Mouse (Mus musculus) megakaryocyte, adult 5-6 weeks (primary cell): ENCODE measurements around the gene Ttc17. TPM values are rescaled to one million over a fixed set of nuclear protein-coding genes. Genes with fewer than 3 reads are reported as not detected.

Experiments used
- ATAC-seq: 2 replicates; pipeline ENCODE4 v1.8.0; 2016; ENCODE audit warnings: mild to moderate bottlenecking, inconsistent platforms; ENCODE audit not compliant: poor library complexity, severe bottlenecking
- total RNA-seq, 2 experiments: library from RNA; stranded (forward) in 1 of 2; stranded (reverse) in 1 of 2; fragments of 153-499, 151-499 nt in 1 of 2; fragments of 221-1000, 200-1000 nt in 1 of 2; gene quantifications; 2 replicates each; pipeline versions ENCODE4 v1.2.3 to v1.2.4; 2015 to 2017

Ttc17 gene
- total RNA-seq, 2 experiments from 2014 or later, result 26.6 to 28.0 TPM

DNA sequence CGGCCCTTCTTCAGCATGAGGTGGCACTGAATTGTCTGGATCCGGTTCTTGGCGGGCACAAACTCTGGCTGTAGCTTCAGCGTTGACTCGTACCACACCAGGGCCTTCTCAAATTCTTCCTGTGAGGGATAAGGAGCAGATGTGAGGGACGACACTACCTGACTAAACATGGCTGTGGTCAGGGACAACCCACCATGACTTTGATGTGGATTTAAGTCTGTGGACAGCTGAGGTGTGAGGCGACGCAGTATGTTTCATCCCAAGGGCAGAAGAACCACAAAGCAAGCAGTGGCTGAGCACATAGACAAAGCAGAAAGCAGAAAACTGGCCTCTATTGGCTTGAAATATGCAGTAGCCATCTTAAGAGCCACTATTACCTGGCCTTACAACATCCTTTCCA is 104.7 kb downstream of the Ttc17 start:
- ATAC-seq, result no peak

- ATAC-seq, result no peak
These were observed 109.0 kb downstream of the Ttc17 start for GRCm38 (mm10) chr2:94297467-94297866.

- ATAC-seq, result peak; percentile 81
These were observed 116.0 kb downstream of the Ttc17 start for GRCm38 (mm10) chr2:94290483-94290882.

GRCm38 (mm10) chr2:94289659-94290058 is 116.8 kb downstream of the Ttc17 start:
- ATAC-seq, result no peak

GRCm38 (mm10) chr2:94289169-94289568 is 117.3 kb downstream of the Ttc17 start:
- no peak for ATAC-seq

DNA sequence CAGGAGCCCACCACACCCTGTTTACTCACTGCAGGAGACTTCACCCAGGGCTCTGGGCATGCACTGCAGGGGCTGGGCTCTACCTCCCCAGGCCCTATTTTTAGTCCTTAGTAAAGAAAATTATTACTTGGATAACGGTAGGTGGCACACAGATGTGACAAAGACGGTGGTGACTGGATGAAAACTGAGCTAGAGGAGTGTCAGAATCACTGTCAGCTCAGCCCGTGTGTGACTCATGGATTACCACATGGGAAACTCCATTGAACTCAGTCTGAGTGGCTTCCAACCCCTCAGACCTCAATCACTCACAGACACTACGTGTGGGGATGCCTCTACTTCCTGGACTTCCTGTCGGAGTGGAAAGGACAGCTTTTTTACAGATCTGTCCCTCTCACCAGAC is 118.4 kb downstream of the Ttc17 start:
- no peak for ATAC-seq

DNA sequence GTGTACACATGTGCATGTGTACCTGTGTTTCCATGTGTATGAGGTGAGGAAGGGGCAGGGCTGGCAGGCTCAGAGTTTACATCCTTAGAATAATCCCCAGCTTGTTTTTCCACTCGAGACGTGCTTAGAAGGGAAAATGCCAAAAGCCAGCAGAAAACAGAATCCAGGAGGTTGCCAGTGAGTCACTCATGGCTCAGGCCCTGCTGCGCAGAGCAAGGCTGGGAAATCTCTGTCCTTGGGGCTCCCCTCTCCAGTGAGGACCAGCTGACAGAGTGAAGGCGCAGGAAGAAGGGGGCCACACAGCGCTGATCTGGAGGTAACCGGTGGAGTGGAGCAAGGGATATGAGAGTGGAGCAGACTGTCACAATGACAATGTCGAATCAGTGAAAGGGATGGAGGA is 119.1 kb downstream of the Ttc17 start:
- ATAC-seq, result no peak

DNA sequence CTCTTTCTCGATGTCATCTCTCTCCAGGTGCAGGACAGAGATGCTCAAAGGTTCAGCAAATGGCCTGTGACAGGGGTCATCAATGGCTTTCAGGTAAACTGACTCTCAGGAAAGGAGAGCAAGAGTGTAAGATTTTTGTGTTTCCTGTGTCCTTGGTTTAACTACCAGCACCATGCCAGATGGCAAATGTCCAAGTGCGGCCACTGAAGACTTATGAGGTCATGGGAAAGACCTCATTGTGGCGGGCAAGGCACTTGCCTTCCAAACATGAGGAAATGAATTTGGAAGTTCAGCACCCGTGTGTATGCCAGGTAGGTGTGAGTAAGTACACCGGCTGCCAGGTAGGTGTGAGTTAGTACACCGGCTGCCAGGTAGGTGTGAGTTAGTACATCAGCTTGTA is 123.0 kb downstream of the Ttc17 start:
- no peak for ATAC-seq

GRCm38 (mm10) chr2:94279596-94279995 is 126.9 kb downstream of the Ttc17 start:
- ATAC-seq, result no peak

- no peak for ATAC-seq
These were observed 130.4 kb downstream of the Ttc17 start for GRCm38 (mm10) chr2:94276103-94276502.

DNA sequence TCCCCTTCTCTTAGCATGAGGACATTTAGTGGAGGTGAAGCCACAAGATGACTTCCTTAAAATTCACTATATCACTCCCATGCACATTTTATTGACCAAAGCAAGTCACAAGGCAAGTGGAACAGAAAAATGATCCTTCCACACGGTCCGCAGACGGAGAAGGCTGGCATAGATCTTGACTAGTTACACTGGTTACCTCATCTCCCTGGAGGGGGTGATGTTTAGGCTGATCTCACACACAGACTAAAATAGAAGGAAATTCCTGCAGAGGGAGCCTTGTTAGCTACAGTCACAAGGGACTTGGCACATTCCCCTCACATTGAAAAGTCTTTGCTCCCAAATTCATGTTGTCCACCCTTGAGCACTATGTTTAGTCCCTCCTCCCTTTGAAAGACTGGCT is 130.8 kb downstream of the Ttc17 start:
- no peak for ATAC-seq

DNA sequence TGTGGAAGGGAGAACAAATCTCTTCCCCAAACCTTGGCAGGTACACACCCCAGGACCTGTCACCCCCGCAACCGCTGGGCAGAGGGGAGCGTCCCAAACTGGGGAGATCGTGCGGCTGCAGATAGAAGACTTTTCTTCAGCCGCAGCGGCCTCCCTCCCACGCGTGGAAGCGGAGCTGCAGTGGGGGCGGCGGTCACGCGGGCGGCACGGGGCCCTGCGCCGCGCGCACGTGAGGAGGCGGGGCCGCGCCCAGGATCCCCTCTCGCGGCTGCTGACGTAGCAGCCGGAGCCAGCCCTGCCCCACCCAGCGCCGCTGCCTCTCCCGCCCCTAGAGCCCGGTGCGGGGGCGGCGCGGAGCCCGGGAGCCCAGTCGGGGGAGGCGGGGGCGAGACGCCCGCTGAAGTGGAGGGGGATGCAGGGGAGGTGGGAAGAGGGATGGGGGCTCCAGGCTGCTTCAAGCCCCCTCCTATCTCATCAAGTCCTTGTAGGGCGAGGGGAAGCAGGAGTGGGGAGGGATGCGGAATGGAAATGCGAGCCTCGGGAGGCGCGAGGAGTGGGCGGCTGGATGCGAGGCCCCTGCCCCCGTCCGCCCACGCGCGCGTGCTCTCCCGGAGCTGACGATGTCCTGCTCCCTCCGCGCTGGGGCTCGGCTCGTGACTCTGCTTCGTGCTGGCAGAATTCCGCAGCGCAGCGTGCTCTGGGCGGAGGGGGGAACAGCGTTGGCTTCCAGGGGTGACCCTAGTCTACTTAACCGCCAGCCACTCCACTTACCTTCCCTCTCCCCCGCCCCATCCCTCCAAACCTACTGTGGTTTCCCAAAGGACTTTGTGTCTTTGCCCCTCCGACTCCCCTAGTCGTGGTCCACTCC is 133.1 kb downstream of the Ttc17 start:
- ATAC-seq, result peak; percentile 71

- no peak for ATAC-seq
These were observed 135.3 kb downstream of the Ttc17 start for GRCm38 (mm10) chr2:94271176-94271575.

DNA sequence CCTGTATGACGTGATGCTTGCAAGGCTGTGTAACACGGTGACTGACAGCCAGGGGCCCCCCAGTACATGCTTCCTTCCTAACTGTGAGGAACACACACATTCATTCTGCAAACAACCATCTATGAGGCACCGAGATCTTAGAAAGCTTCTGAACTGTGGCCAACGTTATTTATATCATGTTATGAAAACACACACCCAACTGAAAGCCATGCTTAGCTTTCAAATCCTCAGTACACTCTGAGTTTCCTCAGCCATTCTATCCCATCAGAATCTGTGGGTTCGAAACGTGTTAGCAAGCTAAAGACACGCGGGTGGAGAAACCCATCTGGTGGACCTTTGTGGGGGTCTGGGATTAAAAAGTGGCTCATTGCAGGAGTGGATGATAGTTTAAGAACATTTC is 137.7 kb downstream of the Ttc17 start:
- no peak for ATAC-seq

DNA sequence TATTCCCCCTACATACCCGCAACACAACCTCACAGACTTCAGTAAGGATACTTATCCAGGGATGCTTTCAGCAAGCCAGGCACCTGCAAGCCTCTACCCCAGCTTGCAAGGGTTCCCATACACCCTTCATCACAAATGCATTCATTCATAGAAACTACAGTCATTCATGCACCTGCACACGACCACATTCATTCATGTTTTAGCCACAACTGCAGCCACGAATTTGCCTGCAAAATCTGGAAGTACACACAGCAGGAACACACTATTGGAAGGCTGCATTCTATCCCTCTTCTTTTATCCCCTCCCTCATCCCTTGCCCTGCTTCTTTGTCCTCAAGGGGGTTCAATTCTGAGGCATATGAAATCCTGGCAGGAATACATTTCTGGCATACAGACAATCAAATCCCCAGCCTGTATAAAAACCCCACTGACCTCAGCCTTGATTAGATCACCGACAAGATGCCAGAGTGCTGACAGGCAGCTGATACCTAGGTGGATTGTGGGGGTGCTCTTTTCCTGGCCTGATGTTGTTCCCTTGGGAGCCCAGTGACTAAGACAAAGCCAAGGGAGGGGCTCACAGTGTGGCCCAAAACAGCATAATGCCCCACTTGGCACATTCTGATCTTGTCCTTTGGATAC is 139.2 kb downstream of the Ttc17 start:
- ATAC-seq, result no peak

DNA sequence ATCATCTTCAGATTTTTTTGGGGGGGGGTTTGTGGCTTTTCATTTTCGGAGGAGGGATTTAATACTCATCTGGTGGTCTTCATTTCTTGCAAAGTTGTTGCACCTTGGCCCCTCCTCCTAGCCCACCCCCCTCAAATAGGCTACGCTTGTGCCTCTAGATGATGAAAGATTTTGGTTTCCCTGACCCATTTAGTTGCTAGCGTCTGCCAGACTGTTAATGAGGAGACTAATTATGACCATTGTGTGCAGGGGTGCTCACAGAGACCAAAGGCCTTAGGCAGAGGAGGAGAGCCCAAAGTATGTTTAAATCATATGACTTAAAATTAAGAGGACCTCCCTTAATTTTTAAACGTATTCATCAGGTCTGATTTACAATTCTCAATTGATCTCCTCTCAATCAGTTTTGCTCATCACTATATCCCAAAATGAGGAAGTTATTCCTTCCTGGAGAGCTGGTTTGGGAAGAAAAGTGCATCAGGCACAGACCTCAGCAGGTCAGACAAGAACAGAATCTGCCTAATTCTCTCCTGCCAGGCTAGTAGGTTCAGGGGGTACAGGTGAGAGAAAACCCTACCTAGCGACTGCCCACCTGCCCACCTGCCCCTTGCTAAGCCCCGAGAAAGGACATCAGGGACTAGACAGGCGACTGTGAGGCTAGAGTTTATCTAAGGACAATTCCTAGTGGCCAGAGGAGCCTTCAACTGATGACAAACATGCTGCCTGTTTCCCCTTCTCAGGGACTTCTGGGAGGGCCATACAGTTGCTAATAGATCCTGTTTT is 139.9 kb downstream of the Ttc17 start:
- ATAC-seq, result no peak

DNA sequence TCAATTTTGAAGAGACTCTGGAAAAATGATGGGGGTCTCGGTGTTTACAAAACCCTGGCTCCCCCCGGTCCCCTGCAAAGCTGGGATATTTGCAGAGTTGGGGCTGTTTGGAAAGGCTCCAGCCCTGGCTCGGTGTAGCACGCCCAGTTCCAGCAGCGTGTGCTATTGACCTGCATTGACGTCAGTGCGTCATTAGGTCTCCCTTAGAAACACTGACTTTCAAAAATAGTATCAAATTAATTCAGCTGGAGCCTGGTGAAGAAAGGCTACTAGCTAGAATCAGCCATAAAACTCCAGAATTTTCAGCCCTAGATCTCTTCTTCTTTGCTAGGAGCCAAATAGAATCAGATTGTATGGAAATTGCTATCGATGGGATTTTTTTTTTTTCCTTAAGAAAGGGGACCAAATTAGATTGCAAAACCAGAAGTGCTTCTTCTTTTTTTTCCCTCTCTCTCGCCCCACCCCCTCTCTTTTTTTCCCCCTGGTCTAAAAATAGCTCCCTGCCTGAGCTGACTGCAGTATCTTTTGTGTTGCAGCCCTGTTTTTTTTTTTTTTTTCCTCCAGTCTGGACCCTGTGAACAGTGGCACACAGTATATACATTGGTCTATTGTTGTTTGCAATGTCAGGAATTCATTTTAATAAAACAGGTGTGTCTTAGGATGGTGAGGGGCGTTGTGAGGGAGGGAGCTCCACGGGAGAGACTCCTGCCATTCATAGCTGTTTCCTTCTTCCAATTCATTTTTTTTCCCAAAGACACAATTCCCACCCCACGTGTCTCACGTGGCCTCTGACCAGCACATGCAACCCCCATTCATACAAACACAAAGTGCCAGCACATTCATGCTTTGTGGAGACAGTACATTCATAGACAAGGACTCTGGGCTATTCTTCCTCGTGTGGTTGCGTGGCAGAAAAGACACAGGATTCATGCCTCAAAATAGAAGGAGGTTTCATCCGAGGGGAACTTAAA is 141.0 kb downstream of the Ttc17 start:
- ATAC-seq, result peak; percentile 52; the same call in 1 of the 2 replicates

DNA sequence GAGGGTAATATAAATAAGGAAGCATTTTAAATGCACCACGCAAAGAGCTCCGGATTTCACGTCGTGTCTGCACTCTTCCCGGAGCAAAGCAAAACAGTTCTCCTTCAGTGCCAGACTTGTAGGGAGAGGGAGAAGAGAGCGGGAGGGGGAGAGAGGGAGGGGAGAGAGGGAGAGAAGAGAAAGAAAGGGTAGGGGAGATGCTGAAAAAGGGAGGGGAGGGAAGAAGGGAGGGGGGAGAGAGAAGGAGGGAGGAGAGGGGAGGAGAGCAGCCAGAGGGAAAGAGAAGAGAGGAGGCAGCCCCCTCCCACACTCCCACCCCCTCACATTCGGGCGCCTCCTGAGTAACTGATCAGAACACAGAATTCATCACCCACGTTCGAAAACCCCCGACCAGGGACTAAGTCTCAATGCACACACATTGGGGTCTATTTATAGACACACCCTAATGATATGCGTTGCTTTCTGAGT is 141.8 kb downstream of the Ttc17 start:
- no peak for ATAC-seq

GRCm38 (mm10) chr2:94264006-94264405 is 142.5 kb downstream of the Ttc17 start:
- ATAC-seq, result no peak

- ATAC-seq, result no peak
These were observed 143.0 kb downstream of the Ttc17 start for GRCm38 (mm10) chr2:94263530-94263937.
